Mouse (Mus musculus) lung, postnatal 10 days (tissue): ENCODE results near the gene Nit1.
"Not testable (repeated sequence)": the region's sequence is repeated elsewhere in the genome, so short reads cannot be mapped to it uniquely, and the experiment has no call there.

Experiments used
- DNase-seq: peaks from one replicate; pipeline ENCODE4 v3.0.0; 2021

Gene Nit1

DNA sequence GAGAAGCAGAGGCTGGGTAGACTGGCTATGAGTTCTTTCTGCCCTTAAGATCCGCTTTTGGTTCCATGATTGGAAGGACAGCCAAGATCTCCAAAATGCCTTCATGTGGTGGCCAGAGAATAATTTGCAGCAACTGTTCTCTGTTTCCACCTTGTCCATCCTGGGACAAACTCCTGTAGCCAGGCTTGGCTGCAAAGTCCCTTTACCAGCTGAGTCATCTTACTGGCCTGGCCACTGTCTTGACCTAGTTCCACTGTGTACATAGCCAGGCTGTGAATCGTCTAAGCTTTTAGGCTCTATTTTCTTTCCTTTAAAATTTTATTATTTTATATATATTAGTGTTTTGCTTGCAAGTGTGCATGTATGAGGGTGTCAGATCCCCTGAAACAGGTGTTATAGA lies 3.8 kb upstream of the Nit1 start:
- DNase-seq = no peak

GRCm38 (mm10) chr1:171348665-171349064 lies 3.2 kb upstream of the Nit1 start:
- DNase-seq = no peak

DNA sequence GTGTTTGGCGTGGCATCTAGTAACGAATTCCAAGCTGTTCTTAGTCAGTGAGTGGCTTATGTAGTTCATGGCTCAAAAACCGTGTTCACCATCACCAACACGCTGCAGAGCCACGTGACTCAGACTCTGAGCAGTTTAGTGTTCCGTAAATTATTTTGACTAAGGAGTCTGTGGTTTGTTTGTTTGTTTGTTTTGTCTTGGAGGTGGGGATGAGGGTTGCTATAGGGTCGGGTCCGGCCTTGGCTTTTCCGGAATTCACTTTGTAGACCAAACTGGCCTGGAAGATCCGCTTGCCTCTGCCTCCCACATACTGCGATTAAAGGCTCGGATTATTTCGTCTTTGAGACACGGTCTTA lies 627 bp upstream of the Nit1 start:
- no peak for DNase-seq

- no peak for DNase-seq
These were observed 731 bp downstream of the Nit1 start for GRCm38 (mm10) chr1:171344715-171345114.

DNA sequence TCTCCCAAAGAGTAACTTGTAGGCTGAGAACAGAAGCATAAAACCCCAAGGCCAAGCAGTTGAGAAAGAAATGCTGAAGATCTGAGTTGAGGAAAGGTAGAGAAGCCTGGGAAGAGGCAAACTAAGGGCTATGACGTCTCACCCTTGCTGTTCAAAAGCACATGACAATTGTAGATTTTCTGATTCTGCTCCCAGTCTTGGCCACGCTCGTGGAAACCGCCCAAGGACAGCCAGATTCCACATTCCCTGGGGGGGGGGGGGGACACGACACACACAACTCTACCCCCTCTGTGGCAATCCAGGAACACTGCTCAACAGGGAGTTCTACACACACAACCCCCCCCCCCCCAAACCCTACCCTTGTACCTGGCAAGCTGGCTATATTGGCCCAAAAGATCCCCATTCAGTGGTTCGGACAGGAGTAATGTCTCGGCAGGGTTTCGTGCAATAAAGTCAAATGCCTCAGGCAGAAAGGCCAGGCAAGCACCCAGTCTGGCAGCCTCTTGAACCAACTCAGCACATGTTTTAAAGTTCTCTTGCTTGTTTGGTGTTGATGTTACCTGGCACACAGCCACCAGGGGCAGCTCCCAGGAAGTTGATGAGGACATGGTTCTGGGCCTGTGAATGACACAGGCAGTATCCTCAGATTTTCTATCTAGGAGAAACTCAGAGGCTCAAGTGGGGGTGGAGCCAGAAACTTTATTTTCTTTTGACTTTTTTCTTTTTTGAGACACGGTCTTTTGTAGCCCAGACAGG lies 1.3 kb downstream of the Nit1 start:
- DNase-seq = peak; percentile 75

DNA sequence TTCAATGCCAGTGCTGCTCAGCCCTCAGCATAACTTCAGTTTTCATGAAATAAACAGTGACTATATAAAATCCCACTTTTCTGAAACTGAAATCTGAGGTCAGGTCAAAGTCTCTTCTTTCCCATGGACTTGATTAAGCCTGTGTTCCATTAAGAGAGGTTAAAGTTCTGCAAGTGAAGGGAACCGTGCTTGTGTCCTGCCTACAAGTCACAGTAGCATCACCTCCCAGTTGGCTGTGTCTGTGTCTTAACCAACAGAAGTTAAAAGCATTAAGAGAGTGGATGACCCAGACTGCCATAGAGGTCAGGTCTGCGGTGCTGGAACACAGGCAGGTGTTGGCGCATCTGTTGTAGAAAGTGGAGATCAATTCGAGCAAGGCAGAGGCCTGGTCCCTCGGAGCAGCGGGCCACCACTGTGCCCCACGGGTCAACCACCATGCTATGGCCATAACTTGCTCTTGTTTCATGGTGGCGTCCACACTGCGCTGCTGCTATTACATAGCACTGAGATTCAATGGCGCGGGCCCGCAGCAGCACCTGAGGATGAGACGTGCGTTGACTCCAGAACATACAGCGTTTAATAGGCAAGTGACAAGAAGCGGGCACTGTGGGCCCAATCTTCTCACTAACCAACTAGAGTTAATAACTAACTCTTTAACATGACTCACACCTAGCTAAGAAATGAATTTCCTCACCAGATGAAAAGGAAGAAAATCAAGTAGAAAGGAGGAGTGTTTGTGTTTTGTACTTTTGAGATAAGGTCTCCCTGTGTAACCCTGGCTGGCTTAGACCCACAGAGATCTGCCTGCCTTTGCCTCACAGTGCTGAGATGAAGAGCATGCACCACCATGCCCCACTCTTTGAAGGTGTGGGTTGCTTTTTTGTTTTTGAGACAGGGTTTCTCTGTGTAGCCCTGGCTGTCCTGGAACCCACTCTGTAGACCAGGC lies 2.9 kb downstream of the Nit1 start:
- no peak for DNase-seq

DNA sequence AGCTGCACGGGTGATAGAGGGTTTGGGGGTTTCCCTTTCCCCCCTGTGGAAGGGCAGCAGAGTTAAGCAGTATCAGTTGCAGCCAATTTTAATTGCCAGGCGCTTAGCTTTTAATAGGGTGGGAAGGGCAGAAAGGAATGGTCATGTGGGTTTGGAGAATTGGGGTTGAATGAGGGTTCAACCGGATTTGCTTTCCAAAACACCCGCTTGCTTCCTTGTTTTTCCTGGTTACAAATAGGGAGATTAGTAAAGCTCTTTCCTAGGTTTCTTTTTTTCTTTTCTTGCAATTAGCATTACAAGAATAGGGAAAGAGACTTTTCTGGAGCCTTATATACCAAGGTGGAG lies 15.3 kb downstream of the Nit1 start:
- DNase-seq = no peak

DNA sequence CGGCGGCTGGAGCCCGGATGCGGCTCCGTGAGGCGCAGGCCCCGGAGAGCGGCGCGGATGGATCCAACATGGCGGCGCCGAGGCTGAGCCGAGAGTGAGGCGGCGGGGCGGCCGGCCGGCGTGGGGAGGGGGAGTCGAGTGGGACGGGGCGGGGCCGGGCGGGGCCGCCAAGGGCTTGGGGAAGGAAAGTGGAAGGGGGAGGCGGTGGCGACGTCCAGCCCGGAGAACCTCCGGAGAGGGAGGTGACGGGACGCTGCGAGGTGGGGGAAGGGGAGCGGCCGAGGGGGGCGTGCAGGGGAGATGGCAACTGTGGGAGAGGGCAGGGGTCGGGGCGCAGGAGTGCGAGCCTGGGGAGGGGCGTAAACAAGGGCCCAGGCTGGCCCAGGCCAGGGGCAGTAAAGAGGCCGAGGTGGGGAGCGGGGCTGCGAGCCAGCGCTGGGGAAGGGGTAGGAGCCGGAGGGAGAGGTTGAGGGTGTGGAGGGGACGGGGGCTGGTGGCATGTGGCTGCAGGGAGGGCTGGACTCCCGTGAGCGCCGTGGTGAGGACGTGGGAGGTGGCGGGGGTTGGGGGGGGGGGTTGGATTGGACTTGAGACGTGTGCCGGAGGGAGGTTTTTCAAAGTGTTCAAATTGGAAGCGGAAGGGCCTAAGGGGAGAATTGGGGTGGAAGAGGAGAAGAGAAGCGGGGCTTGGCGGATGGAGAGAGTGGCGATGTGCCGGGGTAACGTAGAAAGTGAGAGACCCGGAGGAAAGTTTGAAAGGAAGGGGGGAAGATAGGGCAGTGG lies 15.8 kb downstream of the Nit1 start:
- DNase-seq = peak; percentile 83

- DNase-seq = peak; percentile 95
These were observed 16.5 kb downstream of the Nit1 start, which contains the start of gene Dedd for GRCm38 (mm10) chr1:171328839-171329432. Gene Dedd (plus strand): TSS chr1:171329145.

- DNase-seq = peak; percentile 7
These were observed 17.2 kb downstream of the Nit1 start for GRCm38 (mm10) chr1:171328244-171328643.

DNA sequence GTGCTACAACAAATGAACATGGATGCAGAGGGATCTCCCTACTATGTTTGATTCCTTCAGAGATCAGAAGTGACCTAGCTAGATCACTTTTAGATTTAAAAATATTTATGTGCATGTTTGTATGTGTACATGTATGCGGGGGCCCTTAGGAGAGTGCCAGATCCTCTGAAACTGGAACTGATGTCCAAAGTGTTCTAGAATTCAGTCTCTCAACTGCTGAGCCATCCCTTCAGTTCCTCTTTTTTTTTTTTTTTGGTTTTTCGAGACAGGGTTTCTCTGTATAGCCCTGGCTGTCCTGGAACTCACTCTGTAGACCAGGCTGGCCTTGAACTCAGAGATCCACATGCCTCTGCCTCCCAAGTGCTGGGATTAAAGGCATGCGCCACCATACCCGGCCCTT lies 18.9 kb downstream of the Nit1 start:
- DNase-seq = not testable (repeated sequence)

DNA sequence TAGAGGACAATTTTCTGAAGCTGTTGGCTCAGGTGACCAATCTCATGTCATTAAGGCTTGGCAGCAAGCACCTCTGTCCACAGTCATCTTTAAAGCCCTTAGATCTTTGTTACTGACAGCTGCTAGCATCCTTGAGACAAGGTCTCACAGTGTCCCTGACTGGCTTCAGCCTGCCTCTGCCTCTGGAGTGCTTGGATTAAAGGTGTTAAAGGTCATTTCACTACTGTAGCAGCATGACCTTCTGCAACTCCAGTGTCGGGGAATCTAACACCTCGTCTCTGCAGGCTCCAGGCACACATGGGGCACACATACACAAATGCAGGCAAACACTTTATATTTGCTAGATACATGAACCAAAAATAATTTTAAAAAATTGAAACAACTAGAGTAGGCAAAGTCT lies 19.9 kb downstream of the Nit1 start:
- DNase-seq = no peak

DNA sequence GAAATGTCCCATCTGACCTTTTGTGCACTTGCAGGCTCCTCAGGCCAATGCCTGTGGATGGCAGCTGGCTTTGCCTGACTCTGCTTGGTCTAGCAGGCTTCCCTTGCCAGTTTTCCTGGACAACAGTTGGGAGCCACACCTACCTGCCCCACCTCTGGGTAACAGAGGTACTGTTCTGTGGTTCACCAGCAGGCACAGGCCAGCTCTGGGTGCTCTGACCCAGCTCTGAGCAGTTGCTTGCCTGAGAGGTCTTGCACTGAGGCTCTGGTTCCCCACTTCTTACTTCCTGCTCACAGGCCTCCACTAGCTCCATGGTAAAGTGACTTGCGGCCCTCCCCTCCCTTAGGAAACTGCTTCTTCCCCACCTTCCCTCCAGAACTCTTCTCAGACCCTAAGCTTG lies 23.4 kb downstream of the Nit1 start:
- no peak for DNase-seq

DNA sequence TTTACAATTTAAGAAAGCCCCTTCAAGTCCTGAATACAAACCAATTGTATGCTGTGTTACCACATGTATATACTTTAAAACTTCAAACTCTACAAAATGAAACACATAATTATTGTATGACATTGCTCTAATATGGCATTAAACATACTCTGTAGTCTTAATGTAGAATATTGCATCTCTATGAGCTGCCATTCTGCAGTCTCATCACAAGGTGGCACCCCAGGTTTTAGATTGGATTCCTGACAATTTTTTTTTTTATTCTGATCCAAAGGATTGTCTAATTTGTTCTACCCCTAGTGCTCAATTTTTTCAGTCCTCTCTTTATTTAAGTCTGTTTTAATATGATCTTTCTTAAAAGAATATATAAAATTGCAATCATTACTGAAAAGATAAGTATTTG lies 24.0 kb downstream of the Nit1 start:
- DNase-seq = peak; percentile 51

- no peak for DNase-seq
These were observed 25.3 kb downstream of the Nit1 start for GRCm38 (mm10) chr1:171320151-171320550.

GRCm38 (mm10) chr1:171319748-171320147 lies 25.7 kb downstream of the Nit1 start:
- no peak for DNase-seq

DNA sequence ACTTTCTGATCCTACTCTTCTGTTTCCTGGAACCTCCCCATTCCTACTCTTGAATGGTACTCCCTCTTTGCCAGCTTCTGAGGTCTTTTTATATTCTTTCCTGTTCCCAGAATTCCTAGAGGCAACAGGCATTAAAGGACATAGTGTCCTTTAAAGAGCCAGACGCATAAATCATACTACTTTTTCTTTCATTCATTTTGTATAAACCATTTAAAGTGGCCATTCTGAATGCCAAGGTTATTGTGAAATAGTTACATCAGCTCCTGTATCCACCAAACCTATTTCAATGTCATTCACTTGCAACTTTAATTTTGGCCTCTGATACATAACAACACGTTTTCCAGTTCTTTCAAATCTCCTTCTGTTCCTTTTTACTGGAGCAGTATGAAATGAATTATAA lies 36.1 kb downstream of the Nit1 start:
- no peak for DNase-seq

GRCm38 (mm10) chr1:171306157-171306556 lies 39.3 kb downstream of the Nit1 start:
- not testable (repeated sequence) for DNase-seq

- no peak for DNase-seq
These were observed 47.2 kb downstream of the Nit1 start for GRCm38 (mm10) chr1:171298226-171298625.

GRCm38 (mm10) chr1:171295063-171295402 lies 50.4 kb downstream of the Nit1 start:
- DNase-seq = no peak

GRCm38 (mm10) chr1:171294298-171295062 lies 51.0 kb downstream of the Nit1 start, which contains the start of gene Ufc1:
Gene Ufc1 (minus strand): TSS chr1:171295024.
- DNase-seq = peak; percentile 90

DNA sequence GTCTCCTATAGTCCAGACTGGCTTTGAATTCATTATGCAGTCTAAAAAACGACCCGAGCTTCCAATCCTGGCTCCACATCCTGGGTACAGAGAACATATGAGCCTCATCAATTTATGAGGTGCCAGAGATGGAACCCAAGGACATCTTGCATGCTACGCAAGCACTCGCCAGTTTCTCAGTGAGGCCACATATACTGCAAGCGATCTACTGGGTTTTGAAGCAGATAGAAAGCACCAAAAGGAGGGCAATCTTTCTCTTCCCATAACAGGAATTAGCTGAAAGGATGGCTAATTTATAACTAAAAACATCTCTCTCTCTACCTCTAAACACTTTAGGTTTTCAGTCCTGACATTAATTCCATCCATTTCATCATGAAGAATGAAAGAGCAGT lies 51.5 kb downstream of the Nit1 start:
- DNase-seq = no peak
